Mouse (Mus musculus): ENCODE data around the gene Wdr41.

Wdr41 gene

DNA sequence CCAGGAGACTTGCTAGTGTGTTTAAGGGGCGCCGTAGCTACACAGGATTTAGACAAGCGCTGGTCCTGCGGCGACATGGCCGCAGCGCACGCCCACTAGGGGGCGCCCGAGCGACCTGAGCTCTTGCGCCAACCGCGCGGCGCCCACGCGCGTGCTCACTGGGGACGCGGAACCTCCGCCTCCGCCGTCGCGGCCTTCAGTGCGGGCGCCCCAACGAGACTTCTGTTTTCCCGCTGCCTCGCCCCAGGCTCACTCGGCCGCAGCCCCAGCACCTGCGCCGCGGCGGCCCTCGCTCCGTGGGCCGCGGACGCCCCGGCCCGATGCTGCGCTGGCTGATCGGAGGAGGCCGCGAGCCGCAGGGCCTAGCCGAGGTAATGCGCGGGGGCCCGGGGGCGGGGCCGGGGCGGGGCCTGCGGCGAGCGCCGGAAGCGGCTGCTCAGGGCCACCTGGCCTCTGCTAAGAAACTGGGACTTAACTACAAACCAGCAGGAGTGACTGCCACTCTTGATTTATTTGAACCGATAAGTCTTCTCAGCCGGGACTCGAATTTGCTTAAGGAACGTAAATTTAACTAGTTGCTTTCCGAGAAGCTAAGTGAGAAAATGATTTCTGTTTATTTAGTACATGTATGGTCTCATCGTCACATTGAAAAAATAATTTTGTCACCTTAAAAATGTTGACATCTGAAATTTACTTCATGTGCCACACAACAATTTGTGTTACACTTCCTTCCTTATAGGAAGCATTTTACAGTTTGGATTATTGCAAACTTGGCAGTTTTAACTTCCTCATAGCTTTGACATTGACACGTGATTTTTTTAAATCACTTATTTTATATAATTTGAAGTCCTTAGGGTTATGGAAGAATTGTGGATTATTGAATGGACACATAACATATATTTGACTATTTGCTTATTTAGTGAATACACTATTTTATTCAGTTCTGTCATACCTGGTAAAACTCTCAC is at the start of gene Wdr41:
Wdr41 (plus strand) TSS at position 126 of the 968 bp plus-strand sequence.
- Histone ChIP-seq H3K27me3 (ENCODE audit: insufficient read depth, low read length) (peaks cover 11% of the 10 kb centered on the region), H3K4me3 (replicated peaks; ENCODE audit: low read length) (peak within 1 kb of the TSS; percentile 82), H3K36me3 (ENCODE audit: insufficient read depth, low read length) (0 out of 2 replicates have a peak, but pooled peaks cover 6% of the 10 kb centered on the region), H3K4me1 (replicated peaks; ENCODE audit: low read depth, low read length) (peaks cover 15% of the 10 kb centered on the region; the same call in 1 of the 2 replicates), H3K9me3 (ENCODE audit: low read length) (no peaks in the 10 kb centered on the region)
- TF ChIP-seq CTCF (conservative IDR thresholded peaks at IDR 0.05; ENCODE audit: low read length) = 0 out of 2 replicates have a peak, but pooled peaks have one; percentile 10
- TF ChIP-seq POU5F1 (IDR thresholded peaks at IDR 0.05; ENCODE audit: borderline replicate concordance, low read length) = no peak
- no peak for TF ChIP-seq NANOG (IDR thresholded peaks at IDR 0.05; ENCODE audit: borderline replicate concordance, low read length)

DNA sequence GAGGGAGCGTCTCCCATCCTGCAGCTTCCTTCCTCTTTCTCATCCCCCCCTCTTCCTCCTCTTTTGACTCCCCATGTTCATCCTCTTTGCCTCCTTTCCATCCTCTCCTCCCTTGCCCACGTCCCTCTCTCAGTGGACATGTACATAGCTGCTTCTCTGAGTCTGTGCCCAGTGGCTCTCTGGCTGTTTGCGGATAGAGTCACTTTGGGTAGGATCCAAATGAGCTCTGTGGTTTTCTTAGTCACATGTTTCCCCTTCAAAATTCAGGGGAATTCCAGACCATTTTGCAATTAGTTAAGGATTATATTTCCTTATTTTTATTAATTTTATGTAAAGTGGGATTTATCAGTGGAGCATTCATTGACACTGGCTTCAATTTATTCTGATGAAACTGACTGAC is 48.1 kb upstream of the Wdr41 start:
- Histone ChIP-seq H3K27me3 (ENCODE audit: insufficient read depth, low read length) (peaks cover 21% of the 10 kb centered on the region), H3K36me3 (ENCODE audit: insufficient read depth, low read length) (no peaks in the 10 kb centered on the region), H3K9me3 (ENCODE audit: low read length) (no peaks in the 10 kb centered on the region), H3K4me3 (replicated peaks; ENCODE audit: low read length) (no peak overlapping the region), H3K4me1 (replicated peaks; ENCODE audit: low read depth, low read length) (peaks cover 15% of the 10 kb centered on the region)
- no peak for TF ChIP-seq NANOG (IDR thresholded peaks at IDR 0.05; ENCODE audit: borderline replicate concordance, low read length)
- TF ChIP-seq POU5F1 (IDR thresholded peaks at IDR 0.05; ENCODE audit: borderline replicate concordance, low read length) = no peak
- no peak for TF ChIP-seq CTCF (conservative IDR thresholded peaks at IDR 0.05; ENCODE audit: low read length)

DNA sequence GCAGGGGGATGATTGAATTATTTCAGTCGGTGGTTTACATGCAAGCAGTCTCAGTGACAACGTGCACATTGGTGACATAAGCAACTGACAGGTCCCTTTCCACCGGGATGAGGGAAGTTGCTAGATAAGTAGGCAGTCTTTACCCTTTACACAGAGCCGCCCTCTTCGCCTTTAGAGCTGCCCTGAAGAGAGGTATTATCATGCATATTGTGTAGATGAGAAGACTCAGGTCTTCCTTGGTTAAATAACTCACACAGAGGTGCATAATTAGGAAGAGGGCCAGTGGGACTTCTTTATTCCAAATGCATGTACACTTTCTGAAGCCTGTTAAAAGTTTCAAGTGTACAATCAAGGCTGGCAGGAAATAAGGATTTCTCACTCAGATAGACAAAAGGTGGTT is 37.7 kb upstream of the Wdr41 start:
- Histone ChIP-seq H3K27me3 (ENCODE audit: insufficient read depth, low read length) (peaks cover 10% of the 10 kb centered on the region), H3K4me1 (replicated peaks; ENCODE audit: low read depth, low read length) (peaks cover 13% of the 10 kb centered on the region)

DNA sequence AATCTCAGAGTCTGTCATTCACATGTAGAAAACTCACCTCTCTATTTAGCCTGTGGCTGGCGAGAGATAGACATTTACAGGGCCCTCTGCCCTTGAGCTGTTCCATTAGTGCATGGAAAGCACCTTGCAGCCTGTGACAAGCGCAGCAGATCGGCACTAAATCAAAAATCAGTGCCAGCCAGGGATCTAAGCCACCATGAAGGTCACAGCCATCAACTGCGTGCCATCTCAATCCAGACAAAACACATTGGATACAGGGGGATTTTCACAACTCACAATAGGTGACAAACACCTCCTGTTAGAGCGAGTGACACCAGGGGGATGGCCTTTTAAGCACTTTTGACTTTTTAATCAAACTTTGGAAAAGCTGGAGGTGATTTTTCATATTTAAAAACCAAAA is 36.0 kb upstream of the Wdr41 start:
- H3K4me3 ChIP-seq (replicated peaks; ENCODE audit: low read length) = no peak overlapping the region
- H3K9me3 ChIP-seq (ENCODE audit: low read length) = no peaks in the 10 kb centered on the region
- TF ChIP-seq POU5F1 (IDR thresholded peaks at IDR 0.05; ENCODE audit: borderline replicate concordance, low read length) = no peak
- TF ChIP-seq NANOG (IDR thresholded peaks at IDR 0.05; ENCODE audit: borderline replicate concordance, low read length) = no peak
- no peak for TF ChIP-seq CTCF (conservative IDR thresholded peaks at IDR 0.05; ENCODE audit: low read length)
- peaks cover 10% of the 10 kb centered on the region for H3K27me3 ChIP-seq (ENCODE audit: insufficient read depth, low read length)
- H3K36me3 ChIP-seq (ENCODE audit: insufficient read depth, low read length) = no peaks in the 10 kb centered on the region
- peaks cover 13% of the 10 kb centered on the region for H3K4me1 ChIP-seq (replicated peaks; ENCODE audit: low read depth, low read length)

More for the DNA sequence above, 37.7 kb upstream of the Wdr41 start:
- no peak for TF ChIP-seq CTCF (conservative IDR thresholded peaks at IDR 0.05; ENCODE audit: low read length)
- no peak for TF ChIP-seq NANOG (IDR thresholded peaks at IDR 0.05; ENCODE audit: borderline replicate concordance, low read length)
- peak; percentile 82; the same call in 1 of the 2 replicates for TF ChIP-seq POU5F1 (IDR thresholded peaks at IDR 0.05; ENCODE audit: borderline replicate concordance, low read length)
- Histone ChIP-seq H3K9me3 (ENCODE audit: low read length) (no peaks in the 10 kb centered on the region), H3K36me3 (ENCODE audit: insufficient read depth, low read length) (no peaks in the 10 kb centered on the region), H3K4me3 (replicated peaks; ENCODE audit: low read length) (no peak overlapping the region)

DNA sequence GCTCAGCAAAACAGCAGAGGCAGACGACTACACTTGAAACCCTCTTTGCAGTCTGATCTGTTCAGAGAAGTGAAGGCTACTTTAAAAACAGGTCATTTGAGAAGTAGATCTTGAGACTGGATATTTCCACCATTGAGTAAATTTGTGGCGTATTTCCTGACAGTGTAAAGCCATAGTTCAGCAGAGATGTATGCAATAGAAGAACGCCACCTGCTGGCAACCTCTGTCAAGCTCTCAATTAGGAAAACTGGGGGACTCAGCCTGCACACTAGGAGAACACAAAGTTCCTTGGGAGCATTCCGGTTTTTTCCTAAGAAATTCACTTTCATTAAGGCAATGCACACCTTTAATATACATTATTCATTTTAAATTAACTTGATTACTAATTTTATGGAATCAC is 34.9 kb upstream of the Wdr41 start:
- H3K4me3 ChIP-seq (replicated peaks; ENCODE audit: low read length) = no peak overlapping the region
- TF ChIP-seq CTCF (conservative IDR thresholded peaks at IDR 0.05; ENCODE audit: low read length) (peak; percentile 63), NANOG (IDR thresholded peaks at IDR 0.05; ENCODE audit: borderline replicate concordance, low read length) (no peak)
- no peaks in the 10 kb centered on the region for H3K36me3 ChIP-seq (ENCODE audit: insufficient read depth, low read length)
- peaks cover 7% of the 10 kb centered on the region; the same call in 1 of the 2 replicates for H3K27me3 ChIP-seq (ENCODE audit: insufficient read depth, low read length)
- H3K4me1 ChIP-seq (replicated peaks; ENCODE audit: low read depth, low read length) = peaks cover 13% of the 10 kb centered on the region
- no peaks in the 10 kb centered on the region for H3K9me3 ChIP-seq (ENCODE audit: low read length)

DNA sequence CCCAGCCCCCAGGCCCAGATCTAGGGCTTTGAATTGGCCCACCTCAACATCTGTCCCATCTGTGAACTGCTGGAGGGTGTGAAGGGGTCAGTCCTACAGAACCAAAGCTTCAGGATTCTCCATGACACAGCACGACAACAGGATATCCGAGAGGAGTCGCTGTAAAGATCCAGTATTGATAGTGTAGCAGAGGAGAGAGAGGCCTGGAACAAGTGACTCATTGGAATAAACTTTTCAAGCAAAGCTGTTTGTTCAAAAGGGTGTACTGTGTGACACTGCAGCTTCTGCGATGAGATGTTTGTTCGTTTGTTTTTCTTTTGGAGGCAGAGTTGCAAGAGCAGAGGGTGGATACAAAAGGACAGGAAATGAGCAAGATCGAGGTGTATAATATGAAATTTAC is 20.2 kb upstream of the Wdr41 start:
- no peaks in the 10 kb centered on the region for H3K27me3 ChIP-seq (ENCODE audit: insufficient read depth, low read length)
- TF ChIP-seq CTCF (conservative IDR thresholded peaks at IDR 0.05; ENCODE audit: low read length) (no peak), POU5F1 (IDR thresholded peaks at IDR 0.05; ENCODE audit: borderline replicate concordance, low read length) (no peak), NANOG (IDR thresholded peaks at IDR 0.05; ENCODE audit: borderline replicate concordance, low read length) (no peak)
- no peaks in the 10 kb centered on the region for H3K9me3 ChIP-seq (ENCODE audit: low read length)
- H3K36me3 ChIP-seq (ENCODE audit: insufficient read depth, low read length) = no peaks in the 10 kb centered on the region
- H3K4me3 ChIP-seq (replicated peaks; ENCODE audit: low read length) = no peak overlapping the region
- 0 out of 2 replicates have a peak, but pooled peaks cover 3% of the 10 kb centered on the region for H3K4me1 ChIP-seq (replicated peaks; ENCODE audit: low read depth, low read length)

DNA sequence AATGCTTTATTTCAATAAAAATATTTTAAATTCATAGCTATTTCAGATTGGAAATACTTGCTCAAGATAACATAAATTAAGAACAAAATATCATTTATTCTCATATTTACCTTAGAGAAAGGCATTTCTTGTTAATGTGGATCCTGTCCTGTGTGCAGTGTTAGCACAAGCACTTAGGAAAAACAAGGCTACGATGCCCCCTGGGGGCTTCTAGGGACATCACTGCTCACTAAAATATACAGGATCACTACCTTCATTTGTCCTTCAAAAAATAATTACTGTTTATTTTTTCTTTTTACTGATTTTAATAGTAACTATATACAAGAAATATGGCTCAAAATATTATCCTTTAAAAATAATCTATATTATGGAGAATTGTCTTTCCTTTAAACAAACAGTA is 18.2 kb upstream of the Wdr41 start:
- no peaks in the 10 kb centered on the region for H3K9me3 ChIP-seq (ENCODE audit: low read length)
- H3K27me3 ChIP-seq (ENCODE audit: insufficient read depth, low read length) = no peaks in the 10 kb centered on the region
- no peaks in the 10 kb centered on the region for H3K36me3 ChIP-seq (ENCODE audit: insufficient read depth, low read length)
- 0 out of 2 replicates have a peak, but pooled peaks cover 3% of the 10 kb centered on the region for H3K4me1 ChIP-seq (replicated peaks; ENCODE audit: low read depth, low read length)
- TF ChIP-seq CTCF (conservative IDR thresholded peaks at IDR 0.05; ENCODE audit: low read length) = peak; percentile 50
- no peak for TF ChIP-seq NANOG (IDR thresholded peaks at IDR 0.05; ENCODE audit: borderline replicate concordance, low read length)
- no peak overlapping the region for H3K4me3 ChIP-seq (replicated peaks; ENCODE audit: low read length)

DNA sequence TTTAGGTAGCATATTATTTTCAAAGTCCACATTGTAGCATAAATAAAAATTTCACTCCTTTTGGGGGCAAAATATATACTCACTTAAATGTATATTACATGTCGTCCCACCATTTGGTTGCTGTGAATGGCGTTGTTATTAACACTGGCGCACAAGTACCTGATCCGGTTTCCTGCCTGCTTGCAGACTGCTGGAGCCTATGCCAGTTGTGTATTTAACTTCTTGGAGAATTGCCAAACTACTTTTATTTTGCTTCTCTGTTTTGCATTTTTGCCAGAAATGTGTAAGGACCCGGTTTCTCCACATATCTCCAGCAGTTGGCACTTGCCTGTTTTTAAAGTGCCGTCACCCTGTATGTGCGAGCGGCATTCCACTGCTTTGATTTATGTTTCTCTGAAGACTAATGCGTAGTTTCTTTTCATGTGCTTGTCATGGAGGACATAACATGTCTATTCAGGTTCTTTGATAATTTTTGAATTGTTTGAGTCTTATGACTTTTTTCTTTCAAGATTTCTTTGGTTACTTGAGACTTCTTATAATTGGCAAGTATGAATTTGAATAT is 6.1 kb upstream of the Wdr41 start:
- Histone ChIP-seq H3K4me1 (replicated peaks; ENCODE audit: low read depth, low read length) (peaks cover 4% of the 10 kb centered on the region; the same call in 1 of the 2 replicates), H3K9me3 (ENCODE audit: low read length) (no peaks in the 10 kb centered on the region), H3K36me3 (ENCODE audit: insufficient read depth, low read length) (no peaks in the 10 kb centered on the region), H3K27me3 (ENCODE audit: insufficient read depth, low read length) (peaks cover 11% of the 10 kb centered on the region), H3K4me3 (replicated peaks; ENCODE audit: low read length) (no peak overlapping the region)
- no peak for TF ChIP-seq NANOG (IDR thresholded peaks at IDR 0.05; ENCODE audit: borderline replicate concordance, low read length)
- no peak for TF ChIP-seq POU5F1 (IDR thresholded peaks at IDR 0.05; ENCODE audit: borderline replicate concordance, low read length)
- TF ChIP-seq CTCF (conservative IDR thresholded peaks at IDR 0.05; ENCODE audit: low read length) = no peak

Data from E14TG2a.4 (cell line).